Mouse (Mus musculus): Measurements from ENCODE around the gene Dnajc13. TPM values are rescaled to one million over a fixed set of nuclear protein-coding genes. Genes with fewer than 3 reads are reported as not detected.

Dnajc13 gene
- total RNA-seq, 2 experiments from 2014 or later, result 44.4 to 54.8 TPM

- no peak for DNase-seq (ENCODE audit: low spot score in 2 of 2)
These were observed 2.4 kb downstream of the Dnajc13 start for GRCm38 (mm10) chr9:104260306-104260705.

GRCm38 (mm10) chr9:104256085-104256484, 6.6 kb downstream of the Dnajc13 start:
- DNase-seq (ENCODE audit: low spot score in 2 of 2), result no peak

- no peak for DNase-seq (ENCODE audit: low spot score in 2 of 2)
These were observed 8.1 kb downstream of the Dnajc13 start for GRCm38 (mm10) chr9:104254408-104255180.

GRCm38 (mm10) chr9:104252637-104253036, 10.1 kb downstream of the Dnajc13 start:
- no peak for DNase-seq (ENCODE audit: low spot score in 2 of 2)

- DNase-seq (ENCODE audit: low spot score in 2 of 2), result no peak
These were observed 11.0 kb downstream of the Dnajc13 start for GRCm38 (mm10) chr9:104251687-104252086.

GRCm38 (mm10) chr9:104251111-104251510, 11.6 kb downstream of the Dnajc13 start:
- no peak for DNase-seq (ENCODE audit: low spot score in 2 of 2)

- no peak for DNase-seq (ENCODE audit: low spot score in 2 of 2)
These were observed 15.3 kb downstream of the Dnajc13 start for GRCm38 (mm10) chr9:104247307-104247987.

- no peak for DNase-seq (ENCODE audit: low spot score in 2 of 2)
These were observed 18.8 kb downstream of the Dnajc13 start for GRCm38 (mm10) chr9:104243799-104244466.

- no peak for DNase-seq (ENCODE audit: low spot score in 2 of 2)
These were observed 22.6 kb downstream of the Dnajc13 start for GRCm38 (mm10) chr9:104240146-104240545.

GRCm38 (mm10) chr9:104239076-104239475, 23.7 kb downstream of the Dnajc13 start:
- DNase-seq (ENCODE audit: low spot score in 2 of 2), result no peak

- no peak for DNase-seq (ENCODE audit: low spot score in 2 of 2)
These were observed 26.3 kb downstream of the Dnajc13 start for GRCm38 (mm10) chr9:104236256-104236930.

- peak in 1 of 2 experiments; percentile 38 for DNase-seq (ENCODE audit: low spot score in 2 of 2)
These were observed 27.0 kb downstream of the Dnajc13 start for GRCm38 (mm10) chr9:104235751-104236150.

GRCm38 (mm10) chr9:104233815-104234214, 28.9 kb downstream of the Dnajc13 start:
- no peak for DNase-seq (ENCODE audit: low spot score in 2 of 2)

- DNase-seq (ENCODE audit: low spot score in 2 of 2), result no peak
These were observed 29.7 kb downstream of the Dnajc13 start for GRCm38 (mm10) chr9:104233060-104233459.

GRCm38 (mm10) chr9:104232004-104232403, 30.7 kb downstream of the Dnajc13 start:
- DNase-seq (ENCODE audit: low spot score in 2 of 2), result no peak

- no peak for DNase-seq (ENCODE audit: low spot score in 2 of 2)
These were observed 51.3 kb downstream of the Dnajc13 start for GRCm38 (mm10) chr9:104211402-104211801.

- DNase-seq (ENCODE audit: low spot score in 2 of 2), result peak in 1 of 2 experiments; percentile 40
These were observed 58.9 kb downstream of the Dnajc13 start for GRCm38 (mm10) chr9:104203851-104204250.

- no peak for DNase-seq (ENCODE audit: low spot score in 2 of 2)
These were observed 68.2 kb downstream of the Dnajc13 start for GRCm38 (mm10) chr9:104194528-104194927.

GRCm38 (mm10) chr9:104193900-104194299, 68.8 kb downstream of the Dnajc13 start:
- no peak for DNase-seq (ENCODE audit: low spot score in 2 of 2)

- DNase-seq (ENCODE audit: low spot score in 2 of 2), result no peak
These were observed 69.4 kb downstream of the Dnajc13 start for GRCm38 (mm10) chr9:104193327-104193726.

GRCm38 (mm10) chr9:104192513-104192912, 70.2 kb downstream of the Dnajc13 start:
- DNase-seq (ENCODE audit: low spot score in 2 of 2), result no peak

Data from gastrocnemius, postnatal 4 days (tissue).